Mouse (Mus musculus) adrenal gland, adult 2 months (tissue): ENCODE data around the gene Tmem160. TPM values are rescaled to one million over a fixed set of nuclear protein-coding genes. Genes with fewer than 3 reads are reported as not detected.

Source experiments
- DNase-seq: peaks from one replicate; pipeline ENCODE4 v3.0.0; 2021
- polyA plus RNA-seq: library from polyadenylated mRNA; depleted of rRNA; stranded (reverse); fragments of >200 nt; gene quantifications from 2 replicates; pipeline ENCODE4 v1.2.3, GENCODE M21; 2012; rRNA removed
- total RNA-seq, 2 experiments: library from RNA; stranded (reverse); gene quantifications; 2 replicates each; pipeline ENCODE4 v1.2.3; 2021

Tmem160 gene
- total and polyA plus RNA-seq, 3 experiments, result 31.1 to 528 (median 76.6) TPM

GRCm38 (mm10) chr7:16492211-16492610 lies 39.6 kb downstream of the Tmem160 start:
- no peak for DNase-seq

GRCm38 (mm10) chr7:16493361-16493760 lies 40.8 kb downstream of the Tmem160 start:
- peak; percentile 32 for DNase-seq

- DNase-seq, result no peak
Observed at GRCm38 (mm10) chr7:16496260-16496659, 43.7 kb downstream of the Tmem160 start.

- no peak for DNase-seq
Observed at GRCm38 (mm10) chr7:16499671-16500104, 47.1 kb downstream of the Tmem160 start.

- DNase-seq, result peak; percentile 67
Observed at GRCm38 (mm10) chr7:16501571-16501970, 49.0 kb downstream of the Tmem160 start.

GRCm38 (mm10) chr7:16504573-16505225 lies 52.1 kb downstream of the Tmem160 start:
- peak; percentile 65 for DNase-seq

Other genes with a start within 250 kb of the Tmem160 start
- gene Dhx34, start 230.7 kb upstream of the Tmem160 start, total RNA-seq, result 10 to 100 TPM; 10.3 to 12.6 TPM
- gene Dhx34, start 230.7 kb upstream of the Tmem160 start, polyA plus RNA-seq, result 37.1 and 44.3 TPM in 2 replicates
- gene C5ar2, start 208.6 kb upstream of the Tmem160 start, total RNA-seq, result under 1 TPM; 0.52 to 0.59 TPM
- gene C5ar2, start 208.6 kb upstream of the Tmem160 start, polyA plus RNA-seq, result 0.43 and 0.71 TPM in 2 replicates
- 10 to 100 TPM in 1 of 2 experiments, 1 to 10 TPM in 1; 5.7 to 10.4 TPM for gene C5ar1, start 193.2 kb upstream of the Tmem160 start, total RNA-seq
- gene C5ar1, start 193.2 kb upstream of the Tmem160 start, polyA plus RNA-seq, result 7.1 and 9.0 TPM in 2 replicates
- 10 to 100 TPM; 13.3 to 22.9 TPM for gene Inafm1, start 179.2 kb upstream of the Tmem160 start, total RNA-seq
- gene Inafm1, start 179.2 kb upstream of the Tmem160 start, polyA plus RNA-seq, result 160 and 217 TPM in 2 replicates
- gene Ccdc9, start 166.0 kb upstream of the Tmem160 start, total RNA-seq, result 10 to 100 TPM; 53.9 to 61.2 TPM
- 17.4 and 19.8 TPM in 2 replicates for gene Ccdc9, start 166.0 kb upstream of the Tmem160 start, polyA plus RNA-seq
- gene Bbc3, start 144.4 kb upstream of the Tmem160 start, total RNA-seq, result 1 to 10 TPM; 3.3 to 9.1 TPM
- gene Bbc3, start 144.4 kb upstream of the Tmem160 start, polyA plus RNA-seq, result 62.4 and 114 TPM in 2 replicates
- 10 to 100 TPM; 61.0 to 72.0 TPM for gene Sae1, start 65.0 kb upstream of the Tmem160 start, total RNA-seq
- 7.9 and 8.9 TPM in 2 replicates for gene Sae1, start 65.0 kb upstream of the Tmem160 start, polyA plus RNA-seq
- 10 to 100 TPM; 33.0 to 47.7 TPM for gene Zc3h4, start 51.9 kb upstream of the Tmem160 start, total RNA-seq
- gene Zc3h4, start 51.9 kb upstream of the Tmem160 start, polyA plus RNA-seq, result 40.7 and 48.8 TPM in 2 replicates
- gene Npas1, start 24.9 kb downstream of the Tmem160 start, total RNA-seq, result not detected
- not detected in 2 replicates for gene Npas1, start 24.9 kb downstream of the Tmem160 start, polyA plus RNA-seq
- gene Arhgap35, start 162.2 kb downstream of the Tmem160 start, total RNA-seq, result 10 to 100 TPM; 62.2 to 64.8 TPM
- 21.6 and 26.2 TPM in 2 replicates for gene Arhgap35, start 162.2 kb downstream of the Tmem160 start, polyA plus RNA-seq
- gene Ceacam15, start 222.9 kb downstream of the Tmem160 start, total RNA-seq, result not detected
- gene Ceacam15, start 222.9 kb downstream of the Tmem160 start, polyA plus RNA-seq, result not detected in 2 replicates